Mouse (Mus musculus): ENCODE measurements around the gene Wnk2.

Gene Wnk2

DNA sequence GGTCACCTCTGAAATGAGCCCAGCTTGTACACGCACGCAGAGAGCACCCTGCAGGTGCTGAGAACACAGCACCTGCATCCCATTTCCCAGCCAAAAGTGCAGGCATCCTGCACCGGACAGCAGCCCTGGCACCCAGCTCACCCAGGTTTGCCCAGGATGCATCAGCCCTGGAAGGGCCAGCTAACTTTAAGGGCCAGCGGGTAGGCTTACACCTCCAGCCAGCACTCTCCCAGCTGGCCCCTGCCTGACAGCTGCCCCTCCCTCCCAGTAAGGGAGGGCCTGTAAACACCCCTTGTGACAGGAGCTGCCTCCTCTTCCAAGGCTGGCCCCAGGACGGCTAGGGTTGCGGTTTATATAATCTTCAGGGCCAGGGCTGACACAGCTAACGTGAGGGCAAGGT, 2.4 kb downstream of the Wnk2 start:
- peak; percentile 36 for ATAC-seq (ENCODE audit: insufficient number of reproducible peaks, low FRiP score, low TSS enrichment)

DNA sequence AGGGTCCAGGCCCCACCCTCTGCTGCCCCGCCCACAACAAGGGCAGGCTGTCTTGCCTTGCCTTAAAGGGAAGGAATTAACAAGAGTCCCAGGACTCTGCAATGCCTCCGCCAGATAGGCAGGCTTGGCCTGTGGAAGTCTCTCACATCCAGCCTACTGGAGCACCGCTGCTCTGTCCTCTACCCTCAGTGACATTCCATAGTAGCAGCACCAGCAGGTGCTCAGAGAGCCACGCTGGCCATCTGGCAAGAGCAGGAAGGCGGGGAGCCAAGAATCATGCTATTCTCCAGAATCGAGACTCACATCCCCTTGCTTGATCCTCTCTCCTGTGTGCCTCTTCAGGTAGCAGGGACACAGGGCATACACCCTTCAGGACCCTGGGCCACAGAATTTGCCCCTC, 3.4 kb downstream of the Wnk2 start:
- ATAC-seq (ENCODE audit: insufficient number of reproducible peaks, low FRiP score, low TSS enrichment): no peak

DNA sequence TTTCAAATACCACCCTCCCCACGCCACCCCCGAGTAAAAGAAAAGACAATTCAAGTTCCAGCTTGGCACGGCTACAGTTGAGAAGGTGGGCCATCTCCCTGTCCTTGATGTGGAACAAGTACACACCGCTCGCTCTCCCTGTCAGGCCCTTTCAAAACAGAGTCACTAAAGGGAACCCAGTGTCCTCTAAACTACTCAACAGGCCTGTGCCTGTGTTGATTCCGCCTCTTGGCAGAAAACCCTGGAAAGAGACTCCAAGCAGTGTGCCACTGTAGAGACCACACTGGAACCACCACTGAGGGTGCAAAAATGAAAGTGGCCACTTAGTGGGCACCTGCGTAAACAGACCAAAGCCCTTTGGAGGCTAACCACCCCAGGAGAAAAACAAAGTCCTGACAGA, 4.5 kb downstream of the Wnk2 start:
- ATAC-seq (ENCODE audit: insufficient number of reproducible peaks, low FRiP score, low TSS enrichment): no peak

DNA sequence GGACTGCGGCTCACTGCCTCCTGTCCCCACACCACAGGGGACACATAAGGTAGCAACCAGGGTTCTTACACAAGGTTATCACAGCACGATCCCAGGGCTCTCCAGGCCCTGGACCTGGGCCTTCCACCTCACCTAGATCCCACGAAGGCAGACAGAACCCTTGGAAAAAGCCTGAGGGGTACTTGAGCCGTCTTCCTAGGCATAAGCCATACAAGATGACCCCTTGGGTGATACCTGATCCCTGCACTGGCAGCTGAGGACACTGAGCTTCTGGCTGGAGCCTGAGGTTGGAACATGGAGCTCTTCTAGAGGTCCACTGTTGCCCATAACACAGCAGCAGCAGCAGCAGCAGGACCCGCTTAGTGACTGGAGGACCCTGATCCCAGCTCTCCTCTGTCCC, 5.4 kb downstream of the Wnk2 start:
- no peak for ATAC-seq (ENCODE audit: insufficient number of reproducible peaks, low FRiP score, low TSS enrichment)

DNA sequence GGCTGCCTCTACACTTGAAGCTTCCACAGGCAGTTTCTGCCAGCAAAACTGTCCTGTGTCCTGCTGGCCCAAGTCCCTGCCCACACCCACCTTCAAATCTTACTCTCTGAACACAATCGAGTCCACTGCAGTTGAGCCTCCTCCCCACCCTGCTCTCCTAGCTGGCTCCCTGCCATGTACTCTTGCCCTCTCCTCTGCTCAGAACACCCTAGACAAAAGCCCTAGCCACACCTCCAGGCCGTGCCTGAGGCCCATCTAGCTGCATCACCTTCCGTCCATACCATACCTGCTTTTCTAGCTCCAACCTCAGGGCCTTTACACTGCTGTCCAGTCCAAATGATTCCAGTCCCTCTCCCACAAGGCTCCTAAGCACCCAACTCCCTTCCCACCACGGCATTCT, 7.2 kb downstream of the Wnk2 start:
- no peak for ATAC-seq (ENCODE audit: insufficient number of reproducible peaks, low FRiP score, low TSS enrichment)

DNA sequence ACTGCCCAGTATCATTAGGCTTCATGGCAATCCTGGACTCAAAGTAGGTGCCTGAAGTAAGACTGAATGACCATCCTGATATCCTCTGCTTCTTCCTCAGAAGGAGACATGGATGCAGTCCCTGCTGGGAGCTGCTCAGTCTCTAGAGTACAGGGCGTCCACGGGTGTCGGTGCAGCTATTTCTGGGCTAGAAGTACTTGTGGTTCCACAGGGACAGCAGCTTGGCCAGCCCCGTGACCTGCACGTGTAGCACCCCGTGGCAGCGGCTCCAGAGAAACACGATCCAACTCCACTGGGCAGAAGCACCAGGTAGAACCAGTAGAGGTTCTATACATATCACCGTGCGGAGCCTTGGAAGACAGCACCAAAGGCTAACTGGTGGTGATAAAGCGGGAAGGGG, 13.3 kb downstream of the Wnk2 start:
- no peak for ATAC-seq (ENCODE audit: insufficient number of reproducible peaks, low FRiP score, low TSS enrichment)

DNA sequence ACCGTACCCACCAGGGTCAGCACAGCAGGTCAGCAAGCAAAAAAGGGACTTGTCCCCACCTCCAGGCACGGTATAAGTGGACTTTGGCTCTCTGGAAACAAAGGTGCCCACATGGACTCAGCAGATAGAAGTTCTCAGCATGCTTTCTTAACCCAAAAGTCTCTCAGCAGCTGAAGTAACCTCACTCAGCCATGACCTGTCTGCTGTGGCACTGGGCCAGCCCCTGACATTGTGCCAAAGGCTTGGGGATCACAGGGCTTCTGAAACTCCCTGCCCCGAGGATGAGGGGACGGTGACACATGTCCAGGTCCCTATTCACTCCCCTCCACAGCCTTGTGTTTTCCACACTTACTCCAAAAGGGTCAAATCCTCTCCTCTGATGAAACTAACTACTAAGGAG, 14.7 kb downstream of the Wnk2 start:
- no peak for ATAC-seq (ENCODE audit: insufficient number of reproducible peaks, low FRiP score, low TSS enrichment)

DNA sequence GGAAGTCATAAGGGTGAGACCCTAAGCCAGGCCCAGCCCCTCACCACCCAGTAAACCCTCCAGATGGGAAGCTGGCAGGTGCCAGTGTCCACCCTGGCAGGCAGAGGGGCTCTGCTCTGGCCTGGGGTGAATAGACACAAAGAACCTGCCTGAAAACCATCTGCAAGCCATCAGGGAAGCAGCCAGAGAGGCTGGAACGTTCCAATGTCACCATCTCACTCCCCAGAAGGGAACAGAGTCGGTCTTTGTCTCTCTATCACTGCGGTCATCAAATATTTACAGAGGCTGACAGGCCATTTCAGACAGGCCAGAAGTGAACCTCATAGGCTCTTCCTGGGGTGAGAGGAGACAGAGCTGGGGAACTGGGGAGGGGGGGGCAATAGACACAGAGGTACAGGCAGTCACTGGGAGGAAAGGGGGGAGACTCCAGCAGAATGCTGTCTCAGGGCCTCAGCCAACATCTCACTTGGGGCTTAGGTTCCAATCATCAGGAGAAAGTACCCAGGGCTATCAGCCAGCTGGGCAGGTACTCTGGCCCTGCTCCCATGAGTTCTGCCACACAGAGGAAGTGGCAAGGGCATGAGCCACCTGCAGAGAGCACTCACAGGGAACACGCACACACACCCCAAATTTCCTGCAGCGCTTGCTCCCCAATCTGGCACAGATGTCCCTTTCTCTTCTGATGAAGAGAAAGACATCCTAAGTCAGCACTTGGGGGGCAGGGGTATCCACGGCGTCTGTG, 15.7 kb downstream of the Wnk2 start:
- ATAC-seq (ENCODE audit: insufficient number of reproducible peaks, low FRiP score, low TSS enrichment): no peak

DNA sequence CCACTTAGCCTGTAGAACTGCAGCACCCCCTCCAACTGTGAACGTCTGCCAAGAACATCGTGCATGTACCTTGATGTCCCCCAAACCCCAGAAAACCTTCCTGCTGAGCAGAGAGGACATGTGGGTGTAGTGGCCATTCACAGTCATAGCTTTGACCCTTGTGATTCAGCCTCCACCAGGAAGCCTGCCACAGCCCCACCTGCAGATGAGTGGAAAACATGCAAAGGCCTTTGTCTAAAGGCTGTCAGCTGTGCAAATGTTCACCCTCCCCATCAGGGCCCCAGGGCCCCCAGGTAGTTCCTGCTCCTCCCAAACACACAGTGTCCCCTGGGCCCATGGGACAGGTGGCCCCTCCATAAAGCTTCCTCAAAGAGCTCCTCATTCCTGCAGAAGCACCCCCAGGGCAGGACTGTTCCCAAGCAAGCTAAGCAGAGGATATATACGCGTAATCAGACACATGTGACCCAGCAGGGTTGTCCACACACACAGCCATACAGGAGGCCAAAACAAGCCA, 16.4 kb downstream of the Wnk2 start:
- ATAC-seq (ENCODE audit: insufficient number of reproducible peaks, low FRiP score, low TSS enrichment): no peak

DNA sequence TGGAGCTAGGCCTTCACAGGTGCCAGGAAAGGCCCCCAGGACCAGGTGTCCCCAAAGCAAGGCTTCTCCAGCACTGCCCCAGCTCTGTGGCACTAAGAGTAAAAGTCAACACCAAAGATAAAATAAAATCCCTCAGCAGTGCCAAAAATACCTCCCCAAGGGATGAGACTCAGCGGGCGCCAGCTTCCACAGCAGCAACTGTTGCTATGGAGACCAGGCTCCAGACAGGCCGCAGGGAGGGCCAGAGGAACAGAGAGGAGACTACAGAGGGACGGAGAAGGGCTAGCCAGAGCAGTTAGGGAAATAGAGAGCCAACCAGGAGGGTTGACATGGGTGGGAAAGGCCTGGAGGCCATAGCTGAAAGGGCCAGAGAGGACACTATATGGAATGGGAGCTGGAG, 18.0 kb downstream of the Wnk2 start:
- no peak for ATAC-seq (ENCODE audit: insufficient number of reproducible peaks, low FRiP score, low TSS enrichment)

DNA sequence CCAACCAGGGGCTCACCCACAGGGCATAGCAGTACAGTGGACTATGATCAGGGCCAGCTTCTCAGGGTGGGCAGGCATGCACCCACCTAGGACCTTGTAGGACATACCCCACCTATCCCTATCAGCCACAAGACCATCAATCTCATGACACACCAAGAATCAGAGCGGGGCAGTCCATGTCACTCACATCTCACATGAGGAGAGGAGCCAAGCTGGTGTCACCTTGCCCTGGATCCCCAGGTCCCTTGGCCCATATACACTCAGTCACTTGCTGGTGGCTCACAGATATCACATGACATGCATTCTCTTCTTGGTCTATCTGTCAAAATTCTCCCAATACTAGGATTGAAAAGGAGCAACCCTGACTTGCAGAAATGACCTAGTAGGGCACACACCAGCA, 18.7 kb downstream of the Wnk2 start:
- no peak for ATAC-seq (ENCODE audit: insufficient number of reproducible peaks, low FRiP score, low TSS enrichment)

DNA sequence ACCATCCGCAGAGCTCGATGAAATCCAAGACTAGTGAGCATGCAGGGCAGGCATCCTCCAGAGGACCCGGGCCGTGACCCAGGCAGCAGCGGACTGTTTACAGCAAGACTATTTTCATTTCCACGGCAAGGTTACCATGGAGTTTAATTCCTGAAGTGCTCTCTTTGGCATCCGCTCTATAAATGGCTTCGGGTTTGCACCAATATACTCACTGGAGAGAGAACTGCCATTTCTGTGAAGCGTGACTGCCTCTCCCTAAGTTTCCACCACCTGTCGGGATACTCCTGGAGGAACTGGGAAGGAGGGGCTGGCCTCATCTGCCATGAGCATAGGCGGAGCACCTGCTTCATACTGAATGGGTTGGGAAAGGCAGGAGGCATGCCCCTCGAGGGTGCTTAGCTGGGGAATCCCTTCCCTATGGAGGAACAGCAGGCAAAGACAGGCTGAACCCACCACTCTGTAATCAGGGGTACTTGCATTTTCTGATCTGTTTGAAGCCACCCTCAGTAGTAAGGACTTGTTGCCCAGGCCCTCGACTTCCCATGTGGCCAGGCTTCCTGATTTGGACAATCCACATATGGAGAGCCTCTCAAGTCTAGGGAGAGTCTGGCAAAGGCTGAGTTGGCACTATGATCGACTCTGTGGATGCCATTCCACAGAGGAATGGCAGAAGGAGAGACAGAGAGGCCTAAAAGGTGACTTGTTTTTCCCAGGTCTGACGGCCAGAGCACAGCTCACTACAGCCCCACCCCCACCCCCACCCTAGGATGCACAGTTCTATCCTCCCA, 19.8 kb downstream of the Wnk2 start:
- peak; percentile 63 for ATAC-seq (ENCODE audit: insufficient number of reproducible peaks, low FRiP score, low TSS enrichment)

DNA sequence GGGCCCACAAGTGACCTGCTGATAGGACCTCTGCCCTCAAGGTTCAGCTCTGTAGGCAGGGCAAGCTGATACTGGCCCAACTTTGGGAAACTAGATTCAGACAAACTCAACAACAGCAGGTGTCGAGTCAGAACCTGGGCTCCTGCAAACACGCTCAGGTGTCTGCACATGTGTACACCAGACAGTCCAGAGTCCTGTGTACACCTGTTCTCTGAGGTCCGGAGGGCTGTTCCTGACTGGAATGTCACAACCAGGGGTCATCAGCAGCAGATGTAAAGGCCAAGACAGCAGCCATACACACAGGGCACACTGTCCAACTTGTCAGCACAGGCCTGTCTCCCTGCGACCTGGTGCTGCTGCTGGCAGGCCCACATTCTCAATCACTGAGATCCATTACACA, 25.7 kb downstream of the Wnk2 start:
- no peak for ATAC-seq (ENCODE audit: insufficient number of reproducible peaks, low FRiP score, low TSS enrichment)

DNA sequence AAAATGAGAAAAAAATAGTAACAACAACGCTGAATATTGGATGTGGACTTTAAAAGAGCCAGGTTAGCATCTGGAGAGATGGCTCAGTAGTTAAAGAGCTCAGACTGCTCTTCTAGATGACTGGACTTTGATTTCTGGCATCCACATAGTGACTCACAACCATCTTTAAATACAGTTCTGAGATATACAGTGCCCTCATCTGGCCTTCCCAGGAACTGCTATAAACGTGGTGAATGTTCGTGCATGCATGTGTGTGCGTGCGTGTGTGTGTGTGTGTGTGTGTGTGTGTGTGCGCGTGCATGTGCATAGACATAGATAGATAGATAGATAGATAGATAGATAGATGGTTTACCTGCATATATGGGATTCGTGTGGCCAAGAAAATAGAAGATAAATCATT, 30.3 kb downstream of the Wnk2 start:
- no peak for ATAC-seq (ENCODE audit: insufficient number of reproducible peaks, low FRiP score, low TSS enrichment)

DNA sequence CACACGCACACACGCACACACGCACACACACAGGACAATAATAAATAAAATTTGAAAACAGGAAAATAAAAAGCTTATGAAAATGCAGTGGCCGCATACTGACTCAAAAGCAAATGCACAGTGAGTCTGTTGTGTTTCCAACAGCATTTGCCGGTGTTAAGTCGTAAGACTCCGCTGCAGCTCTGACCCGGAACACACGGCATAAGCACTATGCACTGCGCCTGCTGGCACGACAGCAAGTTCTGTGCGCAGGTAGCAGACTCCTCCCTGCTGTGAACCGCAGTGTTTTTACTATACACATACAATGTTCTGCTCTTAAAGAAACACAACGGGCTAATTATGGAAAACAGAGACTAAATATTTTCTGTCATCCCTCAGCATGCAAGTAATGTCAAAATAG, 32.9 kb downstream of the Wnk2 start:
- no peak for ATAC-seq (ENCODE audit: insufficient number of reproducible peaks, low FRiP score, low TSS enrichment)

DNA sequence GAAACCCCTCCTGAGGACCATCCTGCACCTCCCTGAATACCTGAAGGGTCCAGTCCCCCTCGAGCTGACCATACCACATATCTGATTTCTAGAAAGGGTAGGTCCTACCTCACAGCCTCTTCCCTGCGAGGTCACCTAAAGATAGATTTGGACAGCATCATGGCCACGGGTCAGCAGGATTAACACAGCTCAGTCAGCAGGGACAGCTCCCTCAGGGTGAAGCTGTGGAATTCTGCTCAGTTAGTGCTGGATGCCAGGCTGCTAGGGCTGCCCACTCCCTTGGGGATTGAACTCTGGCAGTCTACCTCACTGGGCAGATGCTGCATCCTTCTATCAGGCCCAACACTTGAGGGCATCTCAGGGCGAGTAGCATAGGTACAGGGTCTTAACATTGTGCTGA, 33.7 kb downstream of the Wnk2 start:
- ATAC-seq (ENCODE audit: insufficient number of reproducible peaks, low FRiP score, low TSS enrichment): no peak

DNA sequence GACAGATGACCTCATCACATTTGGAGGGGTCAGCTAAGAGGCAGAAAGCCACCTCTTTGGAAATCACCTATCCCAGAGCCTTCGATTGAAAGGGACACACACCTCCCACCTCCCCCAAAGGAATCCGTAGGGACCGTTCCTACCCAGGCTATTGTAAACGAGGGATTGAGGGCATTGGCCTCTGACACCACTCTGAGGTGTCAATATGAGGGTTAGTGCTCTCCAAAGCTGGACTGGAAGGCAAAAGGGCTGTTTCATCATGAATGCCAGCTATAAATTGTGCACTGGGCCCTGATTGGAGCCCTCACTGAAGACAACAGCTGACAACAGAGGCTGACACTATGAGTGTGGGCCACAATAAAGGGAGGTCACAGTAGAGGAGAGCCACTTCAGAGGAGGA, 34.5 kb downstream of the Wnk2 start:
- no peak for ATAC-seq (ENCODE audit: insufficient number of reproducible peaks, low FRiP score, low TSS enrichment)

DNA sequence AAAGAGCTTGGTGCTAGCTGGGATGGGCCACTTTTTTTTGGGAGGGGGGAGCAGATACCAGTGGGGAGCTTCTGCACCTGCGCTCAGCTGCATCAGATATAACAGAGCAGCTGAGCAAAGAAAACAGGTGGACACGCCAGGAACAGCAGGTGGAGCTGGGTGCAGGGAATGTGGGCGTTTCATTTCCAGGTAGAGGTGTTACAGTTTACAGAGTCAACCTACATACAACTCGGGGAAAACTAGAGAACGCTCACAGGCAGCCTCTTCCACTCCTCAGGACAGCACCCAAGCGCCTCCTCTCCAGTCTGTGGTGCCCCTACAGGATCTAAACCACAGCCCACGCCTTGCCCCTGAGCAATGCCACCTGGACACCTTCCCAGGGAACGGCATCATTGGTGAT, 35.2 kb downstream of the Wnk2 start:
- 0 out of 2 replicates have a peak, but pooled peaks have one; percentile 41 for ATAC-seq (ENCODE audit: insufficient number of reproducible peaks, low FRiP score, low TSS enrichment)

DNA sequence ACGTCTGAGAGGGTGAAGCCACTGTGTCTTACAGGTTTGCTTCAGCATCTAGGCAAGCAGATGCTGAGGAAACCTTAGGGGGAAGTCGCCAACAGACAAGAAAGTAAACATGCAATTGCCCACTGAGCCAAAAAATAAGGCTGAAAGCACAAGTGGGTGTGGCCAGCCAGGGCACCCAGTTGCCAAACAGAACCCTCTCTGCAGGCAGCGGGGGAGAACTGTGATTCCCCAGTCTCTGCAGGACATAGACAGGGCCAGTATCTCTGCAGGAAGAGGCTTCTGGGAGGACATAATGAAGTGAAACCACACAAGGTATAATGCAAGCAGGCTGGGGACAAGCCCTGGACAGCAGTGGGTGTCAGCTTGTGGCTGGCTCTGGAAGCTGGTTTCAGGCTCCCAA, 38.1 kb downstream of the Wnk2 start:
- no peak for ATAC-seq (ENCODE audit: insufficient number of reproducible peaks, low FRiP score, low TSS enrichment)

DNA sequence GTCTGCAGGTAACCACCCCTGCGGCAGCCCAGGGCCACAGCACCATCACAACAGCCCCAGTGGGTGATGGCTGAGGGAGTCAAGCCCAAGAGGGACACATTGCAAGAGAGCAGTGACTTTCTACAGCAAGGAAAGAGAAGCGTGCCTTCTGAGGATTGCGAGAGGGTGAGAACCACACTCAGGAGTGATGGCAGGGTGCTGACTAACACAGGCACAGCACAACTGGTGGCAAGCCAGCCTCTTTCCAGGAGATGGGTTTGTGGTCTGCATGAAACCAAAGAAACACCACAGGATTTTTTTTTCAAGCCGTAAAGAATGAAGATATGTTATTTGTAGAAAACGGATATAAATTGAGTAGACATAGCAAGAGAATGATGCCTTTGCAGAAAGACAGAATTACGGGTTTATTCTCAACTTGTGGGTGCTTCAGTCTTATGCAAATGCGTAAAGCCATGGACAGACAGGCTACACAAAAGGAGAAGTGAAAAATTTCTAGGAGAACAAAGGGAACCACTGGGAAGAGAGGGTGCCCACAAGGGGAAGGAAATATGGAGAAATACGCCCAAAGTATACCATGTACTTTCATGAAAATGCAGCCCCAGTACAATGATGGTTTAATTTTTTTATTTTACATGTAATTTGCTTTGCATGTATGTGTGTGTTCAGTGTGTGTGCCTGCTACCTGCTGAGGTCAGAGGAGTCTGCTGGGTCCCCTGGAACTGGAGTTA, 39.5 kb downstream of the Wnk2 start:
- ATAC-seq (ENCODE audit: insufficient number of reproducible peaks, low FRiP score, low TSS enrichment): no peak

DNA sequence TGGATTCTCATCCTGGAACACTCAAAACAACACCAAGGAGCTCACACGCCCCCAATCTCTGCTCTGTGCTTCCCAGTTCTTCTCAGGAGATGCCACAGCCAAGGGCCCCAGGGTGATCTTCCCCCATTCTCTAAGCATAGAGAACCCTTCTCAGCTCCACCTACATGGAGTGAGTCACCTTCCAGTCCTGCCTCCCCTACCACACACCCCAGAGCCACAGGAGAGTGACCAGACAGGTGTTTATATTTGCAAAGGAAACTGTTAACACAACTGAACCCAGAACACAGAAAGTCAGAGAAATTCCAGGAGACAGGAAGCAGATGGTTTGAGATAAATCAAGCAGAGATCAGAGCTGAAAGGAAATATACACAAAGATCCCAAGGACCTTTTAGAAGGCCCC, 43.9 kb downstream of the Wnk2 start:
- no peak for ATAC-seq (ENCODE audit: insufficient number of reproducible peaks, low FRiP score, low TSS enrichment)
